Mouse (Mus musculus) forebrain, embryonic 13.5 days (tissue): ENCODE results near the gene Mpv17l2. TPM values are rescaled to one million over a fixed set of nuclear protein-coding genes. Genes with fewer than 3 reads are reported as not detected.

Source experiments
- ATAC-seq: fragments of 200-750 bp; cut with Nextera tagmentation; 2 replicates; pipeline ENCODE4 v1.8.0; 2017
- H3K27ac ChIP-seq: fragments of 300-500 bp; sonication (generic); 2 replicates; pipeline ENCODE4 v1.5.1; 2015; ENCODE audit warnings: inconsistent platforms, mild to moderate bottlenecking, moderate library complexity
- H3K27me3 ChIP-seq: fragments of 300-500 bp; sonication (generic); 2 replicates; pipeline ENCODE4 v1.6.1; 2015; ENCODE audit warnings: mild to moderate bottlenecking, inconsistent platforms
- H3K36me3 ChIP-seq: fragments of 300-500 bp; sonication (generic); 2 replicates; pipeline ENCODE4 v1.6.1; 2015; ENCODE audit warnings: mild to moderate bottlenecking, inconsistent platforms; ENCODE audit not compliant: poor library complexity, severe bottlenecking
- H3K4me1 ChIP-seq: fragments of 300-500 bp; sonication (generic); 2 replicates; pipeline ENCODE4 v1.6.1; 2015; ENCODE audit warnings: inconsistent platforms
- H3K4me2 ChIP-seq: fragments of 300-500 bp; sonication (generic); 2 replicates; pipeline ENCODE4 v1.6.1; 2015; ENCODE audit warnings: inconsistent platforms, mild to moderate bottlenecking, moderate library complexity
- H3K4me3 ChIP-seq: fragments of 300-500 bp; sonication (generic); 2 replicates; pipeline ENCODE4 v1.5.1; 2015; ENCODE audit warnings: mild to moderate bottlenecking, inconsistent platforms
- H3K9ac ChIP-seq: fragments of 300-500 bp; sonication (generic); 2 replicates; pipeline ENCODE4 v1.6.1; 2015; ENCODE audit warnings: mild to moderate bottlenecking, inconsistent platforms
- H3K9me3 ChIP-seq: fragments of 300-500 bp; sonication (generic); replicated peaks from 2 replicates; pipeline ENCODE4 v1.6.1; 2016; ENCODE audit warnings: inconsistent platforms
- WGBS: fragments of 180-500 bp; shearing (Covaris S2); methylation state at CpG from one replicate; pipeline ENCODE4 v1.1.7; 2015; 5-methylcytosine and 5-hydroxymethylcytosine counted together
- polyA plus RNA-seq: library from polyadenylated mRNA; unstranded; fragments of >200 nt; fragmentation: Nextera tagmentation; extraction: Ambion mirVana; gene quantifications from 2 replicates; pipeline ENCODE4 v1.2.1, GENCODE M21; 2015

Mpv17l2 gene
- polyA plus RNA-seq, 1 experiment from 2014 or later: 48.0 TPM

GRCm38 (mm10) chr8:70742981-70743655, 17.6 kb downstream of the Mpv17l2 start:
- ATAC-seq: no peak
- Histone ChIP-seq H3K4me1 (peaks cover 16% of the 10 kb centered on the region), H3K9me3 (no peaks in the 10 kb centered on the region), H3K27me3 (peaks cover 83% of the 10 kb centered on the region), H3K9ac (peak overlapping the region; percentile 51), H3K4me2 (peak overlapping the region; percentile 57), H3K27ac (no peak overlapping the region), H3K4me3 (peak overlapping the region; percentile 31), H3K36me3 (no peaks in the 10 kb centered on the region)
- 2% methylated on average over 38 of the region's 38 CpGs for WGBS

GRCm38 (mm10) chr8:70742176-70742575, 18.6 kb downstream of the Mpv17l2 start:
- no peak overlapping the region; the same call in 1 of the 2 replicates for H3K9ac ChIP-seq
- 76% methylated on average over 11 of the region's 11 CpGs for WGBS
- H3K27me3 ChIP-seq: peaks cover 81% of the 10 kb centered on the region
- H3K36me3 ChIP-seq: no peaks in the 10 kb centered on the region
- no peak overlapping the region for H3K4me2 ChIP-seq
- no peak overlapping the region for H3K4me3 ChIP-seq
- H3K9me3 ChIP-seq: no peaks in the 10 kb centered on the region
- ATAC-seq: no peak
- H3K4me1 ChIP-seq: peaks cover 16% of the 10 kb centered on the region
- H3K27ac ChIP-seq: no peak overlapping the region

GRCm38 (mm10) chr8:70741661-70742060, 19.1 kb downstream of the Mpv17l2 start:
- no peak for ATAC-seq
- no peak overlapping the region for H3K4me3 ChIP-seq
- peaks cover 76% of the 10 kb centered on the region for H3K27me3 ChIP-seq

GRCm38 (mm10) chr8:70738211-70738610, 22.5 kb downstream of the Mpv17l2 start:
- Histone ChIP-seq H3K4me3 (no peak overlapping the region), H3K27ac (no peak overlapping the region), H3K9ac (no peak overlapping the region), H3K4me1 (peaks cover 4% of the 10 kb centered on the region), H3K27me3 (peaks cover 45% of the 10 kb centered on the region), H3K36me3 (no peaks in the 10 kb centered on the region), H3K9me3 (no peaks in the 10 kb centered on the region), H3K4me2 (no peak overlapping the region)
- WGBS: 74% methylated on average over 3 of the region's 3 CpGs
- no peak for ATAC-seq

More at GRCm38 (mm10) chr8:70741661-70742060, 19.1 kb downstream of the Mpv17l2 start:
- WGBS: 66% methylated on average over 5 of the region's 5 CpGs
- Histone ChIP-seq H3K9me3 (no peaks in the 10 kb centered on the region), H3K36me3 (no peaks in the 10 kb centered on the region), H3K27ac (no peak overlapping the region), H3K9ac (no peak overlapping the region), H3K4me1 (peaks cover 16% of the 10 kb centered on the region), H3K4me2 (no peak overlapping the region)

GRCm38 (mm10) chr8:70737705-70738104, 23.0 kb downstream of the Mpv17l2 start:
- Histone ChIP-seq H3K9ac (no peak overlapping the region), H3K4me1 (no peaks in the 10 kb centered on the region), H3K27ac (no peak overlapping the region), H3K4me3 (no peak overlapping the region), H3K4me2 (no peak overlapping the region), H3K27me3 (peaks cover 40% of the 10 kb centered on the region), H3K36me3 (no peaks in the 10 kb centered on the region), H3K9me3 (no peaks in the 10 kb centered on the region)
- 67% methylated on average over 5 of the region's 5 CpGs for WGBS
- no peak for ATAC-seq

- peaks cover 4% of the 10 kb centered on the region for H3K4me1 ChIP-seq
- WGBS: 86% methylated on average over 4 of the region's 4 CpGs
Observed at GRCm38 (mm10) chr8:70730956-70731355, 29.8 kb downstream of the Mpv17l2 start.

GRCm38 (mm10) chr8:70729808-70730475, 30.8 kb downstream of the Mpv17l2 start:
- ATAC-seq: no peak
- no peak overlapping the region for H3K27ac ChIP-seq
- WGBS: 5% methylated on average over 34 of the region's 34 CpGs
- no peaks in the 10 kb centered on the region for H3K9me3 ChIP-seq
- H3K4me3 ChIP-seq: peak overlapping the region; percentile 23
- peaks cover 4% of the 10 kb centered on the region for H3K4me1 ChIP-seq
- no peaks in the 10 kb centered on the region for H3K36me3 ChIP-seq
- H3K9ac ChIP-seq: peak overlapping the region; percentile 43; the same call in 1 of the 2 replicates
- peaks cover 59% of the 10 kb centered on the region for H3K27me3 ChIP-seq
- peak overlapping the region; percentile 50 for H3K4me2 ChIP-seq

More at GRCm38 (mm10) chr8:70730956-70731355, 29.8 kb downstream of the Mpv17l2 start:
- Histone ChIP-seq H3K27me3 (peaks cover 62% of the 10 kb centered on the region), H3K36me3 (no peaks in the 10 kb centered on the region), H3K27ac (no peak overlapping the region), H3K9me3 (no peaks in the 10 kb centered on the region), H3K4me2 (no peak overlapping the region), H3K4me3 (no peak overlapping the region), H3K9ac (no peak overlapping the region)
- no peak for ATAC-seq

- peaks cover 50% of the 10 kb centered on the region for H3K27me3 ChIP-seq
- H3K36me3 ChIP-seq: no peaks in the 10 kb centered on the region
- no peak overlapping the region for H3K4me3 ChIP-seq
- H3K27ac ChIP-seq: no peak overlapping the region
- no peak overlapping the region for H3K9ac ChIP-seq
- peaks cover 4% of the 10 kb centered on the region for H3K4me1 ChIP-seq
- no peak for ATAC-seq
- no peaks in the 10 kb centered on the region for H3K9me3 ChIP-seq
- 45% methylated on average over 11 of the region's 11 CpGs for WGBS
- no peak overlapping the region for H3K4me2 ChIP-seq
Observed at GRCm38 (mm10) chr8:70726721-70727120, 34.0 kb downstream of the Mpv17l2 start.

- peaks cover 42% of the 10 kb centered on the region for H3K27me3 ChIP-seq
- peaks cover 4% of the 10 kb centered on the region for H3K4me1 ChIP-seq
- H3K9me3 ChIP-seq: no peaks in the 10 kb centered on the region
- no peaks in the 10 kb centered on the region for H3K36me3 ChIP-seq
- no peak overlapping the region for H3K27ac ChIP-seq
- no peak overlapping the region for H3K4me2 ChIP-seq
- WGBS: 30% methylated on average over 14 of the region's 14 CpGs
- no peak for ATAC-seq
- no peak overlapping the region for H3K9ac ChIP-seq
- H3K4me3 ChIP-seq: no peak overlapping the region
Observed at GRCm38 (mm10) chr8:70725792-70726447, 34.8 kb downstream of the Mpv17l2 start.

GRCm38 (mm10) chr8:70724216-70724615, 36.5 kb downstream of the Mpv17l2 start:
- 73% methylated on average over 12 of the region's 12 CpGs for WGBS
- Histone ChIP-seq H3K27me3 (peaks cover 31% of the 10 kb centered on the region), H3K4me2 (no peak overlapping the region), H3K9ac (no peak overlapping the region), H3K27ac (no peak overlapping the region), H3K4me3 (no peak overlapping the region), H3K9me3 (no peaks in the 10 kb centered on the region), H3K36me3 (no peaks in the 10 kb centered on the region), H3K4me1 (no peaks in the 10 kb centered on the region)
- ATAC-seq: no peak

GRCm38 (mm10) chr8:70723486-70724210, 37.1 kb downstream of the Mpv17l2 start, which contains the start of gene Pde4c:
Gene Pde4c (plus strand): TSS chr8:70723720.
- Histone ChIP-seq H3K4me2 (no peak within 1 kb of the TSS), H3K27me3 (peaks cover 25% of the 10 kb centered on the region), H3K4me1 (no peaks in the 10 kb centered on the region), H3K27ac (no peak within 1 kb of the TSS), H3K4me3 (no peak within 1 kb of the TSS), H3K36me3 (no peaks in the 10 kb centered on the region), H3K9me3 (no peaks in the 10 kb centered on the region), H3K9ac (peak within 1 kb of the TSS; percentile 13; the same call in 1 of the 2 replicates)
- 73% methylated on average over 7 of the region's 7 CpGs for WGBS
- ATAC-seq: no peak
